Mouse (Mus musculus) spleen, embryonic (tissue): ENCODE data around the gene Slc22a23.

Experiments used
- CTCF ChIA-PET: fragments of 350-600 bp; sonication (Branson Sonifier 250); formaldehyde crosslinking; loops from one replicate; lab custom pipeline; 2022; lab: Charles Lee

Gene Slc22a23

DNA sequence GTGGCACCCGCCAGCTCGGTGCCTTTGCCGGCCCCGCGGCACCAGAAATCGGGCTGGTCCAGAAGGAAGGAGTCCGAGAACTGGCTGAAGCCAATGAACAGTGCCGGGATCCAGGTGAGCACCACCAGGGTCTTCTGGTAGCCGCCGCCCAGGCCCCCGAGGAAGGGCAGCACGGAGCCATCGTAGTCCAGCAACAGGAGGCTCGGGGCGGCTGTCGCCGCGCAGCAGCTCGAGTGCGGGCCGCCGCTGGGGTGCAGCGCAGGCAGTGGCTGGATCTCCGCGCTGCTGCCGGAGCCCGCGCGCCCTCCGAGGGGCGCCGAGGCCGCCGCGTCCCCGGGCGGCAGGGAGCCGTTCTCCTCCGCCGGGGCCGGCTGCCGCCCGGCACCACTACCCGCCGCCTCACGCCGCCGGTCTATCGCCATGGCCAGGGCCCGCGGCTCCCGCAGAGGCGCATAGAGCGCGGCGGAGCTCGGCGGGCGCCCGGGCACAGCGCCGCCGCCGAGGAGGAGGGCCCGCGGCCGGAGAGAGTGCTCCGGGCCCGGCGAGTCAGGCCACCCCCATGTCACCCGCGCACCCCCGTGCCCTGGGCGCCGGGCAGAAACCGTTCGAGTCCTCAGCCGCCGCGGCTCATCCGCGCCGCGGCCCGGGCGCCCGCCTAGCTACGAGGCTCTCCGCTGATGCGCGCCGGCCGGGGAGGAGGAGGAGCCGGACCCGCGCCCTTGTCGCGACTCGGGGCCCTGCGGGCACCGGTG lies 430 bp downstream of the Slc22a23 start:
- CTCF ChIA-PET: no interaction called here

GRCm38 (mm10) chr13:34343719-34344375 lies 1.1 kb downstream of the Slc22a23 start:
- CTCF ChIA-PET: no interaction called here

- CTCF ChIA-PET: no interaction called here
These were observed 2.6 kb downstream of the Slc22a23 start for GRCm38 (mm10) chr13:34342286-34342890.

DNA sequence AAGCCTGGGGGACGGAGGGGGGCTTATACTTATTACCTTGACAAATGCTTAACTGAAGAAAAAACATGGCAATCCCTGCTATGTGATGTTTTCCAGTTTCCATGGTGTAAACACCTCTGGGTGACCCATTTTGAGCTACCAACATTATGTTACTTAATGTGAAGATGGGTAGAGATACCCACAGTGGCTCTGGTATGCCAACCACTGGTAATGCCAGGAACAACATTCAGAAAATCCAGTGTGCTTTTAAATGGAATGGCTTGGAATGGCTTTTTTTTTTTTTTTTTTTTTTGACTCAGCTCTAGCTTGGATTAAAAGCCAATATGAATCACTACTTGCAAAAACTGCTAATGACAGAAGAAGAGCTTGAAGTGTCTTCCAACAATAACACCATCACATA lies 8.1 kb downstream of the Slc22a23 start:
- CTCF ChIA-PET: no interaction called here

DNA sequence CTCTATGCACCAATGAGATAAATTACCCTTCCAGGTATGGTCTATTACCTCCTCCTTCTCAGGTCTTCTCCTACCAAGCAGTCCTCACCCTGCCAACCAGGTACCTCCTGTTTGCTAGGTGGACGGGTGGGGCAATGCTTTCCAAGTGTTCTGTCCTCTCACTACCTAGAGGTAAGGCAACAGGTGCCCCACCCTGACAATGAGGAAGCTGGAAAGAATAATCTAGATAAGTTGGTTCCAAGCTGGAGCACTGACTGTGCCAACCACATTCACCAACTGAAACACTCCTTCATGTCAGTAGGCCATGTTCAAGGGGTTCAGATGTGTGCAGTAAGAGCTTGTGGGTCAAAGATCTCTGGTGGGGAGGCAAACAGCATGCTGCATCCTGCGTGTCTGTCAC lies 10.1 kb downstream of the Slc22a23 start:
- CTCF ChIA-PET: no interaction called here

DNA sequence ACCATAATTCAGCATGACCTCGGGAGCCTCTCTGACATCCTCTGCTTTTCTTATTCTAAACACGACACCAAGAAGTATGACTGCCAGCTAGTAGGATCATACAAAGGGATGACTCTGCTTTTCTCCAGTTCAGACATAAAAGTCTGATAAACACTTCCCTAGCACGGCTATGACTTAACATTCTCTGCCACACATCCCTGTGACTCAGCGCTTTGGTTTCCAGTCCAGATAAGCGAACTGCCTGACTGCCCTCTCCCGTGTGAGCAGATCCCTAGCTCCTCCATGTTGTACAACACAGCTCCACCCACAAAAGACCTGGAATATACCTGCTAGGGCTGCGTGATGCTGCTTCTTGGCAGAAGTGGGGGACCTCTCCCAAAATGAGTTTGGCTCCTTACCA lies 12.2 kb downstream of the Slc22a23 start:
- CTCF ChIA-PET: no interaction called here

DNA sequence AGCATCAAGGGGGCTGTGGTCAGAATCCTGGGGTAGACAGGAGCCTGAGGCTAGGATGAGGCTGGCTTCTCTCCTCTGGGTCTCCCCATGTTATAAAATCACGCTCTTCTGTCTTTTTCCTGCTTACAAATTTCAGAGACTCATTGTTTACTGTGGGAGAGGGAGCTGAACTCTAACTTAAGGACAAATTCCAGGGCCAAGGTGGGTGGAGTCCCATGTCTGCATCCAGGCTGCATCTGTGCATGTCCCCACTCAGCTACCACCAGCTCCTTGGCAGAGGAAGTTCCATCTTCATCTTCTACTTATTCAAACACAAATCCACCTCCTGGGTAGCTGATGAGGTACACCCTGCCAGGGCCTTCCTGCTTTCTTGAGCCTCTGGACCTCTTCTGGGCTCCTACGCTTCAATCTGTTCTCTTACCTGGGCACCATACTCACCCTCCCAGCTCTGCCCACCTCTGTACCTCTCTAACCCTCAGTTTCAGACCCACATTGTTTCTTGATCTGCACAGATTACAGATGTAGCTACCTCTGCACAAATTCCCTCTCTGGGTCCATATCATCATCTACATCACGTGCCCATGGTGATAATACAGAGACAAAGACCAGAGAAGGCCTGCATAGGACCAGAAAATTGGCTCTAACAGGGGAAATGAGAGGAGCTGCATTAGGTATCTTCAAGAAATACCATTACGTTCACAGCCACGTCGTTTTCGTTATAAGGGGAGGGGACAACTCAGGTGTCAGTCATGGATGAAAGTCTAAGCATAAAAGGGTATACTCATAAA lies 13.4 kb downstream of the Slc22a23 start:
- CTCF ChIA-PET: no interaction called here

DNA sequence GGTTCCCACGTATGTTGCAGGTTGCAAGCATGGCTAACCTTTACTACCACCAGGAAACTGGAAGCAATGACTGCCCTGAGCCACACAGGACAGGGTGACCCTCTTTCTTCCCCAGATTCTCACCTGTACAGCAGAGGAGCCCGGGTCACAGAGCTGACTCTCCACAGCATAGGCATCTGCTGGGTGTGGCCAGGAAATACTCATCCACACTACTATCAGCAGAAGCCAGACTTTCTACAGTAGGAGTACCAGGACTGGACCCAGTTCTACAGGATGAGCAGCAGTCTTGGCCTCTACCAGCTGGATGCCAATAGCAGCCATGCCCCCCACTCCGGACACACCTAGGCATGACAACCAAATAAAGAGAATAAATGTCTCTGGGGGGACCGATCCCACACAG lies 15.4 kb downstream of the Slc22a23 start:
- CTCF ChIA-PET: no interaction called here

DNA sequence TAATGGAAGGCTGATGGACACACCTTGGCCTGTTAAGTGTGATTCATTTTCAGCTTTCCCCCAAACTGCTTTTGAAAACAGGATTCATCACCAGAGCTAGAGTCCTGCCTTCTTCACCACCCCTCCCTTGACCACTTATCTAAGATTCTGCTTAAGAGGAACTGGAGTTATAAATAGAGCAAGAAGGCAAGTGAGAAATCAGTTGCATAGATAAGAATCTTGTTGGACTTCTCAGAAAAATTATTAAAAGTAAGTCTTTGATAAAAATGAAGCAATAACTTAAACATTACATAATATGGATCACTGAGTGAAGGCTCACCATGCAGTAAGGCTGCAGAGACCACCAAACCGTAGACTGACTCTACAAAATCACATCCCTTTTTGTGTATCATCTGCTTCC lies 18.0 kb downstream of the Slc22a23 start:
- CTCF ChIA-PET: interaction anchor here (0.5 kb wide), 2 partner anchors 27 to 467 kb away, joined by 3 read pairs; no protein-coding TSS in a partner anchor

GRCm38 (mm10) chr13:34323361-34323760 lies 21.6 kb downstream of the Slc22a23 start:
- CTCF ChIA-PET: no interaction called here

GRCm38 (mm10) chr13:34320482-34320881 lies 24.5 kb downstream of the Slc22a23 start:
- CTCF ChIA-PET: no interaction called here

GRCm38 (mm10) chr13:34317051-34317450 lies 27.9 kb downstream of the Slc22a23 start:
- CTCF ChIA-PET: no interaction called here

- CTCF ChIA-PET: no interaction called here
These were observed 28.5 kb downstream of the Slc22a23 start for GRCm38 (mm10) chr13:34316511-34316910.

DNA sequence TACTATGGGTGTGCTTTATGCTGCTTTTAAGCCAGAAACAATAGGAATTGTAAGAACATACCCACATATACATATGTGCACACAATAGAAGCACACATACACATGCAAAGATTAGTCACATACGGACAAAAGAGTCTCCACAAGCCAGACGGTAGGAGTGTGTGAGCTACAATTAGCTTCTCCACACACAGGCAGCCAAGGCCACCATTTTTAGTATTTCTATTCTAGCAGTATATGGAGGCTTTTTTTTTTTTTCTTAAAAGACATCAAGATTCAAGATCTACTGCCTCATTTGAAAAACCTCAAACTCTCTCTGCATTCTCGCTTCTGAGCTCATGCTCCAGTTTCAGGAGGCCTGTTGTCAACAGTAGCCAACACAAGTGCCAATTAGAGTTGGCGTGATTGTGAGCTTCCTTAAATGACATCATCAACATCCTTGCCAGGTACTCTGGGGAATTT lies 31.9 kb downstream of the Slc22a23 start:
- CTCF ChIA-PET: no interaction called here

DNA sequence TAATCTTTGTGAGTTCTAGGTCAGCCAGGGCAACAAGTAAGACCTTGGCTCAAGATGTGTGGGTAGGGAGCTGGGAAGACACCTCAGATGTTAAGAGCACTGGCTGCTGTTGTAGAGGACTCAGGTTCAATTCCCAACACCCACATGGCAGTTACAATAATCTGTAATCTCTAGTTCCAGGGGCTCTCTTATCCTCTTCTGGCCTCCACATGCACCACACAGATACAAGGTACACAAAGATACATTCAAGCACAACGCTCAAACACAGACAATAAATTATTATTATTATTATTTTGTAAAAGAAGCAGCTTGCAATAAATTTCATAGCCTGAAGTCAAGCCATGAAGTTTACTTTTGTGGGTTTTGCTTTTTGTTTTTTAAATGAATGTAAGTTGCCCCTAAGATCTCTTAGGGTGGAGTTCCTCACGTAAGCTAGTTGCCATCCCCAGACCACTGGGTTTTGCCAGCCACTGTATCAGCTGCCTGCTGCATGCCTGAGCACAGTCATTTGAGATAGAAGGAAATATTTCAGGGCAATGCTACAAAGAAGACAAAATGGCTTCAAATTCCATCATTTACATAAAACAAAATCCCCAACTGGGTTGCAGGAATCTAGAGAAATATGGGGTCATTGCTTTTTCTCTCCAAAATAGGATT lies 32.5 kb downstream of the Slc22a23 start:
- CTCF ChIA-PET: no interaction called here

DNA sequence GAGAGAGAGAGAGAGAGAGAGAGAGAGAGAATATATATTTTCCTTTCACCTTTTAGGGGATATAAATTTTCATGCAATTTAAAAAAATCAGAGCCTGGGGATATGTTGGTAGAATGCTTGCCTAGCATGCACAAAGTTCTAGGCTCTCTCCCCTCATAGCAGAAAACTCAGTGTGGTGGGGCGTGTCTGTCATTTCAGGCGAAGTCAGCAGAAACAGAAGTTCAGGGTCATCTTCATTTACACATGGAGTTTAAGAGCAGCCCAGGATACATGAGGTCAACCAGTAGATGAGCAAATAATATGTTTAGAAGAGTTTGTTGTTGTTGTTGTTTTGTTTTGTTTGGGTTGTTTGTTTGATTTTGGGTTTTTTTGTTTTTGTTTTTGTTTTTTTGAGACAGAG lies 33.4 kb downstream of the Slc22a23 start:
- CTCF ChIA-PET: interaction anchor here (0.9 kb wide), 1 partner anchor 258 kb away, joined by 18 read pairs; no protein-coding TSS in a partner anchor

DNA sequence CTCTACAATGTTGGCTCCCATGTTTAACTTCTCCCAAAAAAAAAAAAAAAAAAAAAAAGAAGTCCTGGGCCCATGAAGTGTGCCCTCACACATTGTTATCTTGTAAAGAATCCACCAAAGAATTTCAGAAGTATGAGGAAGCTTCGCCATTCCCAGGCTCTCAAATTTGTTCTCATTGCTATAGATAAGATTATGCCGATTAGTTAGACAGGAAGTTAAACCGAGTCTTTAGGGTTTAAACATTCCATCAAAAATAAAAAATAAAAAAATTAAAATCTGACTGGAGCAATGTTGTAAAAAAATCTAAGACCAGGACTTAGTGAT lies 36.4 kb downstream of the Slc22a23 start:
- CTCF ChIA-PET: no interaction called here

- CTCF ChIA-PET: no interaction called here
These were observed 37.0 kb downstream of the Slc22a23 start for GRCm38 (mm10) chr13:34307696-34308603.

GRCm38 (mm10) chr13:34305964-34306671 lies 38.9 kb downstream of the Slc22a23 start:
- CTCF ChIA-PET: no interaction called here

- CTCF ChIA-PET: no interaction called here
These were observed 40.1 kb downstream of the Slc22a23 start for GRCm38 (mm10) chr13:34304896-34305295.
